Mouse (Mus musculus): ENCODE data around the gene Ror1. TPM values are rescaled to one million over a fixed set of nuclear protein-coding genes. Genes with fewer than 3 reads are reported as not detected.

The Ror1 gene
- total RNA-seq, 2 experiments from 2014 or later = 9.6 to 10.7 TPM

DNA sequence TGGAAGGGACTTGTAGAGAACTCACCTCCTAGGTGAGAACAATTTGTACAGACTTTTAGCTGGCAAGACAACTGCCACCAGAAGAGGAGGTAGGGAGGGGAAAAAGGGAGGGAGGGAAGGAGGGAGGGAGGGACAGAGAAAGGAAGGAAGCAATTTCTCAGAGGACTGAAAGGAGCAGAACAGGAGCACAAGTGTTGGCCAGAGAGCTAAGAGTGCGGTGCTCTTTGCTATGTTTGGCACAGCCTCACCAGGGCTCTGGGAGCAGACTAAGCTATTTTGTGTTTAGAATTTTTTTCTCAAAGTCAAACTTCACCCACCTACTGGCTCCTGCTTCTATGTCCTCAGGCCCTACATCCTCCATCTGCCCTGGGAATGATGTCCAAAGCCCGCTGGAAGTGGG lies 152.7 kb downstream of the Ror1 start:
- no peak for DNase-seq (ENCODE audit: low spot score in 2 of 2)

DNA sequence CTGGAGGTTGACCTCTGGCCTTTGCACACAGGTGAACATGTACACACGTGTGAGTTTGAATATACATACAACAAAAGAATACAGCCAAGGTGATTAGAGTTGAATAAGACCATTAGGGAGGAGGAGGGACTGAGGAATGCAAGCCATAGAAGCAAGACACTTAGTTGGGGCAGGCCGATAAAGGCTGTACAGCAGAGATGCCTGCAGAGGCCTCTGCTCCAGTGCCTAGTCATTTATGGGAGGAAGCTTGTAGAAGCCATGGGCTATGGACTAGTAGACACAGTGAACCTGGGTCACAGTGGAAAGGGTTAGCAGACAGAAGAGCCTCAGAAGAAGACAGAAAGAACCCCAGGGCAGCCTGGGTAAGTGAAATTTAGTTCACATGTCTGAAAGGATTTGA lies 155.7 kb downstream of the Ror1 start:
- no peak for DNase-seq (ENCODE audit: low spot score in 2 of 2)

DNA sequence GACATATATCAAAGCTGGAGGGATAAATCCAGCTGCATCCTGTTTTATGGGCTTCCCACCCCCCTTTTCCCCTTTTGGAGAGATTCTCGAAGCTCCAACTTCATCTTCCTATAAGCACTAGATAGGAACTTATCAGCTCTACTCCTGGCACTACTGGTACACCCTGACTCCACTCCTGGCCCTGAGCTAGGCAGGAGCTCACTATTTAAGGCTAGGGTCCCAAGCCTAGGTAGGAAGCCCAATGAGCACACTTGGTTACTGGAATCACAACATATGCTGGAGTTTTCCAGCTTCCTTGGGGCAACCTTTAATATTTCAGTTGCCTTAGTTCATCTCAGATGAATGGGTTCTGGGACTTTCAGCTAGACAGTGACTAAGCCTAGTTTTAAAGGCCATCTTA lies 156.5 kb downstream of the Ror1 start:
- no peak for DNase-seq (ENCODE audit: low spot score in 2 of 2)

DNA sequence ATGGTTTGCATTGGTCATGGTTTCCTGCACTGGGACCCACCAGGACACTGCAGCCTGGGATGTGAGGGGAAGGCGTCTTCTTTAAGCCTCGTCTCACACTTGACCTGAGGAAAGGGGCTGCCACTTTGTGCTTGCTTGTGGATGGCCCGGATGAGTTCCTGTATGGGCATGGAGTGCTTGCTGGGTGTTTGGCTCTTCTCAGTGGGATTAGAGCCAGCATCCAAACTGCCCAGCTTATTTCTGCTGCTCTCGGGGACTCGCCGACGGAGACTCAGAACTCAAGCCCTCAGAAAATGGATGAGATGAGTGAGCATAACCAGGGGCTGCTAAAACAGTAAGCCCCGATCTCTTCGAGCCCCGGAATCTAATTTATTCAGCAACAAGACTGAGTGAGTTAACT lies 157.1 kb downstream of the Ror1 start:
- DNase-seq (ENCODE audit: low spot score in 2 of 2) = no peak

DNA sequence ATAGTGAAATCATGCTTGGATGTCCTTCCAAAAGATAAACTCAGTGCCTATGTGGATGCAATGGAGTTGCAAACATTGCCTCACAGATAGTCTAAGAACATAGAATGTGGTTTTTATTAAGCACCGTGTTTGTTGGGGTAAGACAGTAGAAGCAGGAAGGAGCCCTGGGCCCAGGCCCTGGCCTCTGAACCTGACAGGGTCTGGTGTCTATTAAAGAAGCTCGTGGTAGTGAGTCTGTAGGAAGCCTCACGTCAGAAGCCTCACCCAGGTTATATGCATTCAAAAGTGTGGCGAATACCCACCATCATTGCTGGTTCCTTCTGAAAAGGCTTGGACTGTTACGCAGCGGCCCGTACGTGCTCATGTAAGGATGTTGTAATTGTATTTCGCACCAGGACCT lies 157.8 kb downstream of the Ror1 start:
- DNase-seq (ENCODE audit: low spot score in 2 of 2) = no peak

DNA sequence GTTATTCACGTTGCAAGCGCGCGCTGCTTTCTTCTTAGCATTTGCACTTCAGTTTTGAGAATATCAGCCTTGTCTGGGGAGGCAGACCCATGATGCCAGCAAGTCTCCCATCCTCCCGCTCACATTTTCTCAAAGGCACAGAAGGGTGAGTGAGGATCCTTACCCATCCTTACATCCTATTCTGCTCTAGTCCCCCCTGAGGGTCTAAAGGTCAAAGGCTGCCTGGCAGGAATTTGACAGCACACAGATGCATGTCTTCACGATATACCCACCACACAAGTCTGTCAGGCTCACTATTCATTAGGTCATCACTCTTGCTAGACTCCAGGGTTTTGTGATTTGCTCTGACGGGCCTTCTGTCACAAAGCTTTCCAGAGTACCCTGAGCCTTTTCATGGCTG lies 158.2 kb downstream of the Ror1 start:
- DNase-seq (ENCODE audit: low spot score in 2 of 2) = no peak

DNA sequence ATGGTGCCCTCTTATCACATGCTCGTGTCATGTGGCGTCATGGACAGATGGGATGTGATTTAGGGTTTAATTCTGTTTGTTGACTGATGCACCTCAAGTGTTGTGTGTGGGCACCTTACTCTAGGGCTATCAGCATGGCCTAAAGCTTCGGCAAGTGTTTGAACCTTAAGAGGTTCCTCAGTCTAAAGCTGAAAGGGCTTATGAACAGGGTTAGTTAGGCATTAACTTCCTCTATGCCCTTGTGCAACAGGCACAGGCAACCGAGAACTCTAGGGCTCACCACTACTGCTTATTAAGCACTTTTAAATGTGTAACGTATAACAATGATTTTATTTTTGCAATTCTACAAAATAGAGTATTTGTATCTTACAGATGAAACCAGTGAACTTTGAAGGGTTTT lies 162.9 kb downstream of the Ror1 start:
- no peak for DNase-seq (ENCODE audit: low spot score in 2 of 2)

DNA sequence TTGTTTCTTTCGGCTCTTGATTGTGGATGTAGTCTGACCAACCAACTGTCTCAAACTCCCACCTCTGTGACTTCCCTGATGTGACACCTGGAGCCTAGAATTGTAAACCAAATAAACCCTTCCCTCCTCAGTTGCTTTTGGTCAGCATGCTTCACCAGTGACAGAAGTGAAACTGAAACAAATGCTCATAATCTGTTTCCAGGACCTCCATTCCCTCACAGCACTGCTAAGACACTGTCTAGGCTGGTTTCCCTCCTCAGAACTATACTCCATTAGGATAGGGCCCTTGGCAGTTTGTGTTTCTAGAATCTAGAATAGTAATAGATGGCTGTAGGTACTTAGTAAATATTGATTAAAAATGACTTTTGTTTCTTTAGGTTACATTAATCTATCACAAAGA lies 168.3 kb downstream of the Ror1 start:
- no peak for DNase-seq (ENCODE audit: low spot score in 2 of 2)

DNA sequence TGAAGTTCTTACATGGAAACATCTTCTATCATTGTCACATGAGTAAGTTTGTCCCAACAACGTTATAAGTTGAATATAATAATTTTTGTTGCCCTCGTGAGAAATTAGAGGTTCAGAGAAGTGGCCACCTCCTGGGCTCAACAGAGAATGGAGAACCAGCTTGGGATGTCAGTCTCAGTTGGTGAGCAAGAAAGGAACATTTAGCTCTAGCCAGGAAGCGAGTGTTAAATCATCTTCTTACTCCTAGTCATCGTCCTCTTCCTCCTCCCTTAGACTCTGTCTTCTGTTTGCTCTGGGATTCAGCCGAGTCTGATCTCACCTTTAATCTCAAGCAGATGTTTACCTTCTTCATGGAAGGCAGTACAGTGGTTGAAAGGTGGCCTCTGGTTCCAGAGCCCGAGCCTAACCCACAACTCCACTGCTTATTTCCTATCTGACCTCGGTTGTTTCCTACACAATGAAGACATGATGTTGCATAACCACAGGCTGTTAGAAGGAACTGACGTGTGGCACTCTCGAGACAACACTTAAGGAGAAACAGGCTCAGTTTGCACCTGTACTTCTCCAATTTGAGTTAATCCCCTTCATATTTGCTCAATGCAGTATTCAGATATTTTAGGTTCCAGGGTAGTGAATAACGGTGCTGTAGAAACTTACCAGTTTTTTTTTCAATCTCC lies 175.6 kb downstream of the Ror1 start:
- no peak for DNase-seq (ENCODE audit: low spot score in 2 of 2)

DNA sequence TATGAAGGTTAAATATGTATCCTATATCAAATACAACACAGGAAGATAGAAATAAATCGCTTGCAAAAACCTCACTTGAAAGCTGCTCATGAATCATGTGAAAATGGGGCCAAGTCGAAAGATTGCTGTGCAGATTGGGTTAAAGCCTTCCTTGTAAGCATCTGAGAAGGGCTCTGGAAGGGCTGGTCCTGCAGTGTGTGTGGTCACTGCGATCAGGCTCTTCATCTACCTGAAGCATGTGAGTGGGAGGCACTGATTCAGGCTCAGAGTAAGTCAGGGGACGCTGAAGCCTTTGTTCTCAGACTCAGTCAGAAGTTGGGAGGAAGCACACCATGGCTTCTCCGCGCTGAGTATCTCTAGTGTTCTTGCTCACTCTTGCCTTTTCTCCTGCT lies 176.1 kb downstream of the Ror1 start:
- no peak for DNase-seq (ENCODE audit: low spot score in 2 of 2)

DNA sequence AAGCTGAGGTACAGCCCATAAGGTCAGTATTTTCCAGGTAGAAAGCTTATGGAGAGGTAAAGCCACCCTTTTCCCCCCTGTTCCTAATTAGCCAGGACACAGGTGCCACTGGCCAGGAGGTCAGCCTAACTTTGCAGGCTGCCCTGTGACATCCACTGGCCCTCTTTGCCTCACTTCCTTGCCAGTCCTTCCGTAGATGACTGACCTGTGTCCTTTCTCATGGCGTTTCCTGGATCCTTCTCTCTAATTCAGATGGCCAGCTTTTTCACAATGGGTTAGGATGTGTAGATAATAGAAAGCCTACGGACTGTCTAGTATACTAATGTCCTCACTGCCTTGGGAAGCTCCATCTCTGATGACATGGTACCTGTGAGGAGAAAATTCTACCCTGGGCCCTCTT lies 177.8 kb downstream of the Ror1 start:
- no peak for DNase-seq (ENCODE audit: low spot score in 2 of 2)

DNA sequence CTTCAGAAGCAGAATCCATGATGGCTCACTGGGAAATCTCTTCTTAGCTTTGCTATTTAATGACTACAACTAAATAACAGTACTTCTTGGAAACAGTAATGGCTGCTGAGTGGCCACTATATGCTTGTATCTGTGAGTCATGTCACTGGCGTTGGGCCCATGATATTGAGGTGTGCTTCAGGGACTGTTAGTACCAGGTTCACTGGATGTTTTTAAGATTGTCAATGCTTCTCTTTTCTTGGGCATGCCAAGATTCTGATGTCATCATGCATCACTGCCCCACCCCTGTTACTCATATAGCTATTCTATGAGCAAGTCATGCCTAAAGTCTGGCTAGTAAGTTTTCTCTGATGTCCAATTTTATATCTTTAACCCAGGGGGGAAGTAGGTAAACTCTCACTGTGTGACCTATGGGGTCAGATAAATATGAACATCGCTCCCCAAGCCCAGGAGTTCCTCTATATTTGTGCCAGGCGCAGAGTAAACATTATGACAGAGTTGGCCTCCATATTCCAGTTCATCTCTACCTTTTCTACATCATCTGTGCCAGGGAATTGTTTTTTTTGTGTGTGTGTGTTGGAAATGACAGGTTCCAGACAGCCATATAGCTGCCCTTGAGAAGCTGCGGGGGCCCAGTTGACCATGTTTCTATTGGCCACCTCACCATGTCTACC lies 178.4 kb downstream of the Ror1 start:
- DNase-seq (ENCODE audit: low spot score in 2 of 2) = no peak

DNA sequence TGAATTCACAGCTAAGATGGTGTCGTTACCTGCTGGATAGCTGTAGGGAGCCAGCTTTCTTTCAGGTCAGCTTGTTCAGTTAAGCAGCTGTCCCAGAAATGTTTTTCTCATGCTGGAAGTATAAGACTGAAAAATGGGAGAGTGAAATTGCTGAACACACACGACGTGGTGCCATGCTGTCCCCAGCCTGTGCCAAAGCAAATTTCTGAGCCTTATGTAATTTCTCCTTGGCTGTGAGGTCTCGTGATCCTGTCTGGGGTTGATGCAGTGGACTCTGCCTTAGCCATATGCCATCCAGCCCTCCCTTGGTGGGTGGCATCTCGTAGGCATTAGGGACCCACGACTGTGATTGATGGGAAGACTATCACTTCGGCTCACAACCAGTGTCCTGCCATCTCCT lies 180.9 kb downstream of the Ror1 start:
- no peak for DNase-seq (ENCODE audit: low spot score in 2 of 2)

DNA sequence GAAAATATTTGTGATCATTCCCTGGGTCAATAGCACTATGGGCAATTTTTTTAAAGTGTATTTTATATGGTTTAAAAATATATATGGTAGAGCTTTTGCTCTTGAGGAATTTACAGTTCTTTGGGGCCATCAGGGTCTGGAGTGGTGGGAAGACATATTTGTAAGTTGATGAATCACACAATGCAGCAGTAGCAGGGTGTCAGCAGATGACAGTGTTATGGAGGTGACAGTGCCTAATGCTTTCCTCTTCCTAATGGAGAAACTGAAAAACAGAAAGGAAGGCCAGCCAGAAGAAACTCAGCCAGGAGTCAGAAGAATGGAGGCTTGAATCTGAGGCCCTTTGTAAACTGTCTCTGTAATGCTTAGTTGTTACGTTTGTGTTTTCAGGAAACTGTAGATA lies 181.4 kb downstream of the Ror1 start:
- no peak for DNase-seq (ENCODE audit: low spot score in 2 of 2)

DNA sequence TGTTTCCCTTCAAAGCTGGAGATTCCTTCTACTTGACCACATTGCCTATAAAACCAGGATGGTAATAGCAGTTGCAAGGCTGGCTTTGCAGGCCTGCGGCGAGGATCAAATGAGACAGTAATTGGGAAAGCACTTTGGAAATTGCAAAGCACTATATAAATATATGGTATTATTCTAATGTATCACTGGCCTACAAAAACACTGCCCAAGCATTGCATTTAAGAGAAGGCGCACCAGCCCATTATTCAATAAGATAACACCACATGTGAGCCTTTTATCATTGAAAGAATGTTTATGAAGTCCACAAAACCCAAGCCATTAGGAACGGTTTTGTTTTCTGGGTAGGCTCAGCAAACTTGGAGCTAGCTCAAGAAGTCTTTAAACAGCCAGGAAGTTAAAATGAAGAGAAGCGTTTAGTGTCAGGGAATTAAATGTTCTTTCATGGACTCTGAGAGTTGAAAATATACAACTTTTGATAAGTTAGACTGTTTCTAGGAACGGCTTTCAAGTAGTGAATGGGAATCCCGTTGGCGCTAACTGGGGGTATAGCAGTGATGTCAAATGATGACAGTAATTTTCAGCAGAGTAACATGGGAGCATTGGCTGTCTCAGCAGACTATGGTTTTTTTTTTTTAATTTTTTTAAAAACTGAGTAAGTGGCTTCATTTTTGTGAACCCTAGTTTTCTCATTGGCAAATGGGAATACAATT lies 187.7 kb downstream of the Ror1 start:
- DNase-seq (ENCODE audit: low spot score in 2 of 2) = no peak

DNA sequence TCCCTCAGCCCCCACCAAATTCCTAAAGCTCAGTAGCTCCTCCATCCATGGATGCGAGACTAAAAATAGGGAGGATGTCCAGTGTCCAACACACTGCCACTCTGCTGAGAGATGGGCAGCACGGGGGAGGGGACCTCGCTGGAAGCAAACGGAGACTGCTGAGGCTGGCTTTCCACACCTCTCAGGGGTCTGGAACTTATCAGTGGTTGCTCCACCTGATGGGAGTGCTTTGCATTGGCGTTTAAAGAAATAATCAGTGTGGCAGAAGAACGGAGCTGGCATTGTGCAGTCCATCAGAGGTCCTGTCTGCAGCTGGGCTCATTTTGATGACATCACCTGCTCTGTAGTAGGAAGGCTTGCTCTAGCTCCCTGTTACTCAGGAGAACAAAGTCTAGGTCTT lies 188.9 kb downstream of the Ror1 start:
- DNase-seq (ENCODE audit: low spot score in 2 of 2) = no peak

DNA sequence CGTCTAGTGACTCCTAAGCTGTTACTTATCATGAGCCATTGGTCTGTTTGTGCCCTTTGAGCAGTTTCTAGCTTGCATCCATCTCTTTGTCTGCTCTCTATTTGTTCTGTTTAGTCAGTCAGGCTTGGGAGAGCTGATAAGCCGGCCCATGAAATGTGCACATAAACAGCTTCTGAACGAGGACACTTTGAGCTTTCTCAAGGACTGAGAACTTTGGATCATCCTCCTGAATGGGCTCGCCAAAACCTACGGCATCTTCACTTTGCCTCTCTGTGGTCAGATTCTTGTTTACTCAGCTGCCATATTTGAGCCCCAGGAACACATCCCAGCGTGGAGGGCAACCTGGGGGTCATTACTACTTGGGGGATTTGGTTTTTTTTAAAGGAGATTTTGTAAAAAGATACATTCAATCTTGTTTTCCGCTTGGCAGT lies 190.5 kb downstream of the Ror1 start:
- DNase-seq (ENCODE audit: low spot score in 2 of 2) = no peak

DNA sequence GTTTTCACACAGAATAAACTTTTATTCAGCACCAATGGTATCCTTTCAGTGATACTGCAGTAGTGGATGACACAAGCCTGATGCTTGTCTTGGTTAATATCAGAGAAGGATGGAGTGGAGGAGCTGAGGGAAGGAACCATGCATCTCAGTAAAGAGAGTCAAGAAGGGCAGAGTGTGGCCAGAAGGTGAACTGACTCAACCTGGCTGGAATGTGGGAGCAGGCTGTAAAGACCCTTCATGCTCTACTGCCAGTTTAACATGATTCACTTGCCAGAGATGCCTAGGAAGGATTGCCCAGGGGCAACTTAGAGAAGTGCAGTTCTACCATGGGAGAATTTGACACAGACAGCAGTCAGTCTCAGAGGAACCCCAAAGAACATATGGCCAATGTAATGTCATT lies 191.2 kb downstream of the Ror1 start:
- DNase-seq (ENCODE audit: low spot score in 2 of 2) = no peak

DNA sequence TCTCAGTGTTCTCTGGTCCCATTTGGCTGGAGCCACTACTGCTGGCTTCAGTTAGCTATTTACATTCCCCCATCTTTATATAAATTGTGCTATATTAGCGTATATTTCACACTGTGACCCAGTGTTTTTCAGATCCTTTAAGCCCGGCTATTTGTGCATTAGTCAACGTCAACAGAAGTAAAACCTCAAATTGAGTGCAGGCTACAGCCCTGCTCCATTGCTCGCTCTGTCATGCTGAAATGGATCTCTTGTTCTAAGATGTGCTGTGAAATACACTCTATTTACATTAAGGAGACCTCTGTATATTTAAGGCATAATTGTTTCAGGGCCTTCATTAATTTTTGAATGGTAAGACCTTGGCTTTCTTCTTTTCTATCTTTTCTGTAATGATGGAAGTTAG lies 192.2 kb downstream of the Ror1 start:
- DNase-seq (ENCODE audit: low spot score in 2 of 2) = no peak

DNA sequence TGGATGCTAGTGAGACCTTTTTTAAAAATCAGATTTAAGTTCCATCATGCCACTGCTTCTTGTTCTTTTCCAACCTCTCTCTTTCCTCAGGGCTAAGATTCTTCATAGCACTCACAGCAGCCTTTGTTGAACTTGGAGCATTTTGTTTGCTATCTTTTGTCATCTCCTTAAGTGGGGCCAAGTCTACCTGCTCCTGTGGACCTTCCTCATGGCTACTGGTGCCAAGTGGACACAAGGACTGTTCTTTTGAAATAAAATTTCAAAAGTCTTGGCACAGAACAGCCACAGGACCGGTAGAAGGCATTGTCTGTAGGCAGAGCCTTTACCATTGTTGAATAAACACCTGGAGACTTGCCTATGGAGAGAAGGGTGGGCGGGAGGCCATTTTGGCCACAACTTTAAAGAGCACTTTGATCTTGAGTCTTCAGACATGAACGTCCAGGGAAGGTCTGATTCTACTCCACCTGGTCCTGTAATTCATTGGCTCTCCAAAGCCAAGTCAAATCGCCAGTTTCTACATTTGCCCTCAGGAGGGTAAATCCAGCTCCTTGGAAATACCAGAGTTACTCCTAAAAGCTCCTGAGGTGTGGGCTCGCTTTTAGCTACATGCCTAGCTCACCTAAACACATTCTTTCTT lies 195.5 kb downstream of the Ror1 start:
- no peak for DNase-seq (ENCODE audit: low spot score in 2 of 2)

DNA sequence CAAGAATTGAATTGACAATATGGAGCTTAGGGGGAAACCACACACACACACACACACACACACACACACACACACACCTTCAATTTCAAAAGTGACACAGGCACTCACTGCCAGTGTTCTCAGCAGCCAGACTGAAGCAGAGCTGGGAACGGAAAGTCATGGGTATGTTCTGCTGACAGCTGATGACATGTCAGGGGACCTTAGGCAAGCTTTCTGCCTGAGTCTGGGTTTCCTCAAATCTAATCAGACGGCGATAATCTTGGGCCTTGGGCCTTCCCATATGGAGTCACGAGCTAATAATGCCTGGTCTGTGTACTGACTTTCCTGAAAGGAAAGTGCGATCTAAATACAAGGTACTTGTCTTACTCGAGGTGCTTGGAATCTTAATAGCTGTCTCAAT lies 202.1 kb downstream of the Ror1 start:
- DNase-seq (ENCODE audit: low spot score in 2 of 2) = no peak

DNA sequence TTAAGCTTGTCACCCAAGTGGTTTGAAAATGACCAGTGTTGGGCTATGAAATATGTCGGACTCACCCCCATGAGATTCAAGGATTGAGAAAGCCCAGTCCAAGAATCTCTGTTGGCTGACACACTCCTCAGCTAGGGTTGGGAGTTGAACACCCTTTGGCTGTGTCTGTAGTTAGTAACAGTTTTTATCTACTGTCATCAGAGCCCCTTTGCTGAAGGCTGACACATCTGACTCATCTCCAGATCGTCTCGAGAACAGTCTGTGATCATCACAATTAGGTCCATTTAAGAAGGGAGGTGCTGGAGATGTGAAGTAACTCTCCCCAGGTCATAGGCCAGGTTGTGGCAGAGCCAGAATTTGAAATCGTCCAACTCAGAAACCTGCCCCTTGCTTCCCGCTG lies 203.0 kb downstream of the Ror1 start:
- no peak for DNase-seq (ENCODE audit: low spot score in 2 of 2)
